ENCODE assay signal across 8 mouse cellular contexts in the genomic region with DNA sequence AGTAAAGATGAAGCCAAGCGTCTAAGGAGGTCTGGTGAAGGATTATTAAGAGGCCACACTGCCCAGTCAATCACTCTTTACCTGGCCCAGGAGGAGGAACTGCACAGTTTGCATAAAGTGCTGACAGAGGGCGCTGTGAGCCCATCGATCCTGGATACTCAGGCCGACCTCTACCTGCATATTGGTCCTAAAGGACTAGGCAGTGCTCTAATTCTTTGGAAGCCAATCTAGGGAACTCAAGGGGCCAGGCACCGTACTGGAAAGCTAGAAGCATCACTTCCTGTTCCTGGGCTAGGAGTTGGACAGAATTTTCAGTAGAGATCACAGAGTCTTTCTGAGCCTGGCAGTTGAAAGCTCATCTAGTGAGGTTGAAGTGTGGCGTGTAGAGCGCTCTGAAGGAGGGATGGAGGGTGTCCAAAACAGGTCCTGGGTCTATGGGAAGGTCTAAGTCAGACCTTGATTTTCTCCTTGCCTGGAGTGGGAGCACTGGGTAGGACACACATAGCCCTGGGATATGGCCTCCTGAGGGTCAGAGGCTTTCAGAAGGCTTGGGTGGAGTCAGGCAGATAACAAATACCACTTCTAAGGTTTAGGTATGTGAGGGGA. TPM values are rescaled to one million over a fixed set of nuclear protein-coding genes. Genes with fewer than 3 reads are reported as not detected.
A peak's percentile ranks its signal among the peaks of the same experiment; 100 is the strongest.
DNase-seq lines count a peak whose midpoint lies in the region; ATAC-seq and TF ChIP-seq lines count a peak whose summit lies in the region.

No protein-coding gene starts in this region.

- TF ChIP-seq CTCF in intestine, postnatal 0 days (IDR thresholded peaks at IDR 0.05; ENCODE audit: low read depth) = peak; percentile 89
- peak; percentile 22; the same call in 1 of the 2 replicates for TF ChIP-seq CTCF in thymus, adult 2 months (IDR thresholded peaks at IDR 0.05; ENCODE audit: borderline replicate concordance, control insufficient read depth, extremely low read depth, insufficient read depth, low read length, poor library complexity)

- H3K36me3 ChIP-seq in embryonic facial prominence, embryonic 14.5 days (ENCODE audit: control insufficient read depth, insufficient read depth, low read length) = peaks cover 7% of the 10 kb centered on the region; the same call in 1 of the 2 replicates
- H3K36me3 ChIP-seq in intestine, postnatal 0 days (ENCODE audit: control insufficient read depth, insufficient read depth) = peaks cover 6% of the 10 kb centered on the region; the same call in 1 of the 2 replicates
- no peaks in the 10 kb centered on the region for H3K36me3 ChIP-seq in thymus, adult 2 months (ENCODE audit: control insufficient read depth, insufficient read depth, low read length)

- H3K9ac ChIP-seq in embryonic facial prominence, embryonic 14.5 days (ENCODE audit: low read depth, low read length) = no peak overlapping the region
- no peak overlapping the region for H3K9ac ChIP-seq in intestine, postnatal 0 days (ENCODE audit: low read depth, low read length)

- H3K4me1 ChIP-seq in embryonic facial prominence, embryonic 14.5 days (ENCODE audit: control insufficient read depth, insufficient read depth, low read length) = peaks cover 8% of the 10 kb centered on the region; the same call in 1 of the 2 replicates
- 0 out of 2 replicates have a peak, but pooled peaks cover 12% of the 10 kb centered on the region for H3K4me1 ChIP-seq in intestine, postnatal 0 days (replicated peaks; ENCODE audit: control insufficient read depth, insufficient read depth, low read length)
- peaks cover 31% of the 10 kb centered on the region for H3K4me1 ChIP-seq in thymus, adult 2 months (replicated peaks; ENCODE audit: control insufficient read depth, insufficient read depth, low read length)

- H3K9me3 ChIP-seq in embryonic facial prominence, embryonic 14.5 days (ENCODE audit: control insufficient read depth, low read length) = no peaks in the 10 kb centered on the region
- H3K9me3 ChIP-seq in intestine, postnatal 0 days (ENCODE audit: control insufficient read depth) = no peaks in the 10 kb centered on the region

- TF ChIP-seq POLR2A in thymus, adult 2 months (IDR thresholded peaks at IDR 0.05; ENCODE audit: control insufficient read depth, extremely low read depth, insufficient read depth, low read length, poor library complexity) = no peak

- DNase-seq in ovary, postnatal 36 days (ENCODE audit: low spot score) = peak; percentile 59
- no peak for DNase-seq in ovary, adult 18-20 months (ENCODE audit: low spot score)
- DNase-seq in adrenal gland, adult 2 months = peak; percentile 73
- DNase-seq in embryonic facial prominence, embryonic 14.5 days (ENCODE audit: low spot score) = peak; percentile 67
- DNase-seq in lung, postnatal 10 days = peak; percentile 83
- DNase-seq in thymus, adult 2 months = peak; percentile 72
- no peak for DNase-seq in right cerebral cortex, adult 2 months (ENCODE audit: low spot score in 2 of 2)

- no peaks in the 10 kb centered on the region for H3K27me3 ChIP-seq in embryonic facial prominence, embryonic 14.5 days (replicated peaks; ENCODE audit: control insufficient read depth, insufficient read depth, low read length)
- no peaks in the 10 kb centered on the region for H3K27me3 ChIP-seq in intestine, postnatal 0 days (replicated peaks; ENCODE audit: control insufficient read depth, insufficient read depth, low read length)
- no peaks in the 10 kb centered on the region for H3K27me3 ChIP-seq in thymus, adult 2 months (ENCODE audit: control insufficient read depth, insufficient read depth, low read length)

- no peak overlapping the region for H3K4me3 ChIP-seq in embryonic facial prominence, embryonic 14.5 days (ENCODE audit: low read depth, low read length)
- no peak overlapping the region for H3K4me3 ChIP-seq in intestine, postnatal 0 days (ENCODE audit: low read depth, low read length)
- no peak overlapping the region for H3K4me3 ChIP-seq in thymus, adult 2 months (ENCODE audit: control insufficient read depth, insufficient read depth, low read length)

- no peak overlapping the region; the same call in 1 of the 2 replicates for H3K27ac ChIP-seq in embryonic facial prominence, embryonic 14.5 days (replicated peaks; ENCODE audit: low read depth, low read length)
- H3K27ac ChIP-seq in intestine, postnatal 0 days (ENCODE audit: low read depth, low read length) = peak overlapping the region; percentile 22; the same call in 1 of the 2 replicates
- peak overlapping the region; percentile 39; the same call in 1 of the 2 replicates for H3K27ac ChIP-seq in thymus, adult 2 months (ENCODE audit: control insufficient read depth, insufficient read depth, low read length)

- H3K4me2 ChIP-seq in embryonic facial prominence, embryonic 14.5 days (ENCODE audit: low read depth, low read length) = no peak overlapping the region
- H3K4me2 ChIP-seq in intestine, postnatal 0 days (replicated peaks; ENCODE audit: low read depth) = no peak overlapping the region

- 19% methylated on average over 7 of the region's 7 CpGs for WGBS in embryonic facial prominence, embryonic 14.5 days
- WGBS in intestine, postnatal 0 days = 19% methylated on average over 7 of the region's 7 CpGs
- 13% methylated on average over 7 of the region's 7 CpGs for WGBS in thymus, adult 2 months

- ATAC-seq in embryonic facial prominence, embryonic 14.5 days (ENCODE audit: low read depth) = no peak
- ATAC-seq in intestine, postnatal 0 days = 0 out of 2 replicates have a peak, but pooled peaks have one; percentile 17

RNA-seq across cellular contexts. Expression of a gene that starts 4.4 kb away (rescaled TPM):
- 1 to 10 TPM; 1.9 to 2.3 TPM for total RNA-seq in adrenal gland, adult 2 months (2021)
- 6.0 and 9.1 TPM in 2 replicates for polyA plus RNA-seq in adrenal gland, adult 2 months (2012; rRNA removed)
- polyA plus RNA-seq in embryonic facial prominence, embryonic 14.5 days (2014; fragmentation: Nextera tagmentation; extraction: Ambion mirVana) = 3.7 and 4.7 TPM in 2 replicates
- 1.2 and 1.3 TPM in 2 replicates for polyA plus RNA-seq in intestine, postnatal 0 days (2015; fragmentation: Nextera tagmentation; extraction: Ambion mirVana)
- polyA plus RNA-seq in thymus, adult 2 months (2012; rRNA removed) = 12.1 and 13.0 TPM in 2 replicates

RNA-seq across cellular contexts. Expression of a gene that starts 4.8 kb away (rescaled TPM):
- 100 to 1,000 TPM; 143 to 163 TPM for total RNA-seq in adrenal gland, adult 2 months (2021)
- 433 and 437 TPM in 2 replicates for polyA plus RNA-seq in adrenal gland, adult 2 months (2012; rRNA removed)
- polyA plus RNA-seq in embryonic facial prominence, embryonic 14.5 days (2014; fragmentation: Nextera tagmentation; extraction: Ambion mirVana) = 324 and 349 TPM in 2 replicates
- 273 and 281 TPM in 2 replicates for polyA plus RNA-seq in intestine, postnatal 0 days (2015; fragmentation: Nextera tagmentation; extraction: Ambion mirVana)
- polyA plus RNA-seq in thymus, adult 2 months (2012; rRNA removed) = 171 and 183 TPM in 2 replicates

RNA-seq across cellular contexts. Expression of a gene that starts 8.6 kb away (rescaled TPM):
- total RNA-seq in adrenal gland, adult 2 months (2021) = 100 to 1,000 TPM; 134 to 150 TPM
- polyA plus RNA-seq in adrenal gland, adult 2 months (2012; rRNA removed) = 509 and 645 TPM in 2 replicates
- 151 and 177 TPM in 2 replicates for polyA plus RNA-seq in embryonic facial prominence, embryonic 14.5 days (2014; fragmentation: Nextera tagmentation; extraction: Ambion mirVana)
- polyA plus RNA-seq in intestine, postnatal 0 days (2015; fragmentation: Nextera tagmentation; extraction: Ambion mirVana) = 120 and 128 TPM in 2 replicates
- 477 and 588 TPM in 2 replicates for polyA plus RNA-seq in thymus, adult 2 months (2012; rRNA removed)

RNA-seq across cellular contexts. Expression of a gene that starts 19.8 kb away (rescaled TPM):
- 10 to 100 TPM; 49.9 to 54.7 TPM for total RNA-seq in adrenal gland, adult 2 months (2021)
- 153 TPM in 2 replicates for polyA plus RNA-seq in adrenal gland, adult 2 months (2012; rRNA removed)
- polyA plus RNA-seq in embryonic facial prominence, embryonic 14.5 days (2014; fragmentation: Nextera tagmentation; extraction: Ambion mirVana) = 70.5 and 80.2 TPM in 2 replicates
- polyA plus RNA-seq in intestine, postnatal 0 days (2015; fragmentation: Nextera tagmentation; extraction: Ambion mirVana) = 57.4 and 61.8 TPM in 2 replicates
- 196 and 251 TPM in 2 replicates for polyA plus RNA-seq in thymus, adult 2 months (2012; rRNA removed)

RNA-seq across cellular contexts. Expression of a gene that starts 21.7 kb away (rescaled TPM):
- under 1 TPM; 0.24 to 0.32 TPM for total RNA-seq in adrenal gland, adult 2 months (2021)
- polyA plus RNA-seq in adrenal gland, adult 2 months (2012; rRNA removed) = 0.53 and 0.85 TPM in 2 replicates
- polyA plus RNA-seq in embryonic facial prominence, embryonic 14.5 days (2014; fragmentation: Nextera tagmentation; extraction: Ambion mirVana) = 2.0 and 4.1 TPM in 2 replicates
- polyA plus RNA-seq in intestine, postnatal 0 days (2015; fragmentation: Nextera tagmentation; extraction: Ambion mirVana) = 3.5 and 6.7 TPM in 2 replicates
- polyA plus RNA-seq in thymus, adult 2 months (2012; rRNA removed) = 14.1 and 14.4 TPM in 2 replicates

Comparison
In these comparisons a context has a peak if more than half of its experiments do, and no peak if none do; other contexts are left out.
1. DNase-seq: peak in ovary, postnatal 36 days (single experiment), adrenal gland, adult 2 months (single experiment), embryonic facial prominence, embryonic 14.5 days (single experiment), lung, postnatal 10 days (single experiment) and thymus, adult 2 months (single experiment); none in ovary, adult 18-20 months (single experiment) and right cerebral cortex, adult 2 months (0 of 2).